Mouse (Mus musculus) heart, postnatal 0 days (tissue): ENCODE measurements at regions not wholly inside any gene's neighbourhood (a gene's known extent, or its start where the extent isn't known, plus 50 kb on each side); places are given as distances from the start of the nearest gene placed in this dataset.

ENCODE experiments used
- ATAC-seq: fragments of 200-750 bp; cut with Nextera tagmentation; 2 replicates; pipeline ENCODE4 v1.8.0; 2017; ENCODE audit warnings: low read depth, moderate number of reproducible peaks, moderate library complexity; ENCODE audit not compliant: insufficient read depth
- DNase-seq: peaks from one replicate; pipeline ENCODE4 v3.0.0-alpha.2; 2016; ENCODE audit warnings: low spot score
- H3K27ac ChIP-seq: fragments of 300-500 bp; sonication (generic); 2 replicates; pipeline ENCODE4 v1.5.1; 2014; ENCODE audit warnings: low read depth, mild to moderate bottlenecking
- H3K27me3 ChIP-seq: fragments of 300-500 bp; sonication (generic); 2 replicates; pipeline ENCODE4 v1.6.1; 2014; ENCODE audit warnings: low read length, mixed read lengths; ENCODE audit not compliant: control insufficient read depth, insufficient read depth
- H3K36me3 ChIP-seq: fragments of 300-500 bp; sonication (generic); replicated peaks from 2 replicates; pipeline ENCODE4 v1.6.1; 2014; ENCODE audit warnings: low read length, mixed read lengths; ENCODE audit not compliant: control insufficient read depth, insufficient read depth
- H3K4me1 ChIP-seq: fragments of 300-500 bp; sonication (generic); 2 replicates; pipeline ENCODE4 v1.6.1; 2014; ENCODE audit warnings: antibody characterized with exemption; ENCODE audit not compliant: control insufficient read depth, insufficient read depth
- H3K4me2 ChIP-seq: fragments of 300-500 bp; sonication (generic); 2 replicates; pipeline ENCODE4 v1.6.1; 2014; ENCODE audit warnings: low read depth, mild to moderate bottlenecking, low read length, moderate library complexity
- H3K4me3 ChIP-seq: fragments of 300-500 bp; sonication (generic); 2 replicates; pipeline ENCODE4 v1.5.1; 2014; ENCODE audit warnings: low read depth, low read length
- H3K9ac ChIP-seq: fragments of 300-500 bp; sonication (generic); replicated peaks from 2 replicates; pipeline ENCODE4 v1.6.1; 2014; ENCODE audit warnings: low read depth, low read length, mixed read lengths
- H3K9me3 ChIP-seq: fragments of 300-500 bp; sonication (generic); replicated peaks from 2 replicates; pipeline ENCODE4 v1.6.1; 2016; ENCODE audit warnings: low read length; ENCODE audit not compliant: control insufficient read depth
- CTCF ChIP-seq: IDR thresholded peaks from 2 replicates; pipeline ENCODE4 v1.5.1; 2016; ENCODE audit warnings: antibody characterized with exemption, control low read depth, low read depth
- EP300 ChIP-seq: IDR thresholded peaks from 2 replicates; pipeline ENCODE4 v1.6.1; 2016; ENCODE audit warnings: antibody characterized with exemption, low read depth
- WGBS: fragments of 180-500 bp; shearing (Covaris S2); extraction: QIAGEN DNeasy Blood & Tissue Kit; methylation state at CpG from one replicate; pipeline ENCODE4 v1.1.7; 2014; 5-methylcytosine and 5-hydroxymethylcytosine counted together

- no peak overlapping the region for H3K27ac ChIP-seq
- no peaks in the 10 kb centered on the region for H3K4me1 ChIP-seq
- no peak overlapping the region for H3K9ac ChIP-seq
- 80% methylated on average over 5 of the region's 5 CpGs for WGBS
- DNase-seq (no peak), ATAC-seq (no peak)
- TF ChIP-seq CTCF (no peak), EP300 (no peak)
- H3K9me3 ChIP-seq = no peaks in the 10 kb centered on the region
- no peak overlapping the region for H3K4me3 ChIP-seq
- H3K4me2 ChIP-seq = no peak overlapping the region
- H3K36me3 ChIP-seq = no peaks in the 10 kb centered on the region
- H3K27me3 ChIP-seq = no peaks in the 10 kb centered on the region
Measured at GRCm38 (mm10) chr10:21218431-21218830, 57.6 kb upstream of the Myb start.

- no peak overlapping the region for H3K4me3 ChIP-seq
- H3K9ac ChIP-seq = no peak overlapping the region
- no peak for DNase-seq
- H3K36me3 ChIP-seq = no peaks in the 10 kb centered on the region
- ATAC-seq = no peak
- no peaks in the 10 kb centered on the region for H3K9me3 ChIP-seq
- 83% methylated on average over 3 of the region's 3 CpGs for WGBS
- H3K4me2 ChIP-seq = no peak overlapping the region
- H3K27me3 ChIP-seq = no peaks in the 10 kb centered on the region
- no peak overlapping the region for H3K27ac ChIP-seq
- no peak for TF ChIP-seq CTCF
- no peak for TF ChIP-seq EP300
- no peaks in the 10 kb centered on the region for H3K4me1 ChIP-seq
Measured at GRCm38 (mm10) chr10:21220795-21221194, 60.0 kb upstream of the Myb start.

- Histone ChIP-seq H3K4me3 (no peak overlapping the region), H3K4me2 (no peak overlapping the region), H3K36me3 (no peaks in the 10 kb centered on the region), H3K4me1 (no peaks in the 10 kb centered on the region), H3K27me3 (no peaks in the 10 kb centered on the region), H3K9ac (no peak overlapping the region), H3K27ac (no peak overlapping the region), H3K9me3 (no peaks in the 10 kb centered on the region)
- WGBS = 83% methylated on average over 4 of the region's 4 CpGs
- TF ChIP-seq EP300 (no peak), CTCF (no peak)
- no peak for DNase-seq
- ATAC-seq = no peak
Measured at GRCm38 (mm10) chr10:21221290-21221926, 60.6 kb upstream of the Myb start.

GRCm38 (mm10) chr10:21222104-21223034 lies 61.6 kb upstream of the Myb start:
- H3K27me3 ChIP-seq = no peaks in the 10 kb centered on the region
- TF ChIP-seq CTCF (no peak), EP300 (no peak)
- H3K9me3 ChIP-seq = no peaks in the 10 kb centered on the region
- H3K4me3 ChIP-seq = no peak overlapping the region
- ATAC-seq = no peak
- no peak overlapping the region for H3K27ac ChIP-seq
- no peak overlapping the region for H3K9ac ChIP-seq
- H3K36me3 ChIP-seq = no peaks in the 10 kb centered on the region
- no peak for DNase-seq
- no peaks in the 10 kb centered on the region for H3K4me1 ChIP-seq
- WGBS = 64% methylated on average over 9 of the region's 9 CpGs
- H3K4me2 ChIP-seq = no peak overlapping the region

GRCm38 (mm10) chr10:21223104-21223910 lies 62.5 kb upstream of the Myb start:
- ATAC-seq = no peak
- no peak for TF ChIP-seq EP300
- TF ChIP-seq CTCF = no peak
- WGBS = 74% methylated on average over 8 of the region's 8 CpGs

More at GRCm38 (mm10) chr10:21223104-21223910, 62.5 kb upstream of the Myb start:
- Histone ChIP-seq H3K36me3 (no peaks in the 10 kb centered on the region), H3K9ac (no peak overlapping the region), H3K4me3 (no peak overlapping the region), H3K4me1 (no peaks in the 10 kb centered on the region), H3K27ac (no peak overlapping the region; the same call in 1 of the 2 replicates), H3K9me3 (no peaks in the 10 kb centered on the region), H3K4me2 (no peak overlapping the region), H3K27me3 (no peaks in the 10 kb centered on the region)
- DNase-seq = no peak
